7 mouse cellular contexts compared by ENCODE assay signal in the genomic region with DNA sequence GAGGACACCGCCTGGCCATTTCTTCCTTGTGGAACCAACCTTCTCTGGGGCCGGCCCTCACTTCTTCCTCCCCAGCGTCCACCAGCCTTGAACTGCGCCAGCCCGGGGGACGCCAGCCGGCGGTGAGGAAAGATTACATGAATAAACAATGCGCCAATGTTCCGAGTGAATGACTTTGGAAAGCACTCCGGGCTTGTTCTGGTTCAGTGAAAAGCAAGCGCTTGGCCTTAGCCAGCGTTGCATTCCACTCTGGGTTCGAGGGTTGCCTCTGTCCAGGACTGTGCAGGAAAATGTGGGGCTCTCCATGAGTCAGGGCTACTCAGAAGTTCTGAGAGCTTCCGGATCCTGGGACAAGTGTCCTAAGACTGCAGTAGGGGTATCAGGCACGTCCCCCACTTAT. TPM values are rescaled to one million over a fixed set of nuclear protein-coding genes. Genes with fewer than 3 reads are reported as not detected.
DNase-seq lines count a peak whose midpoint lies in the region; ATAC-seq and TF ChIP-seq lines count a peak whose summit lies in the region.

No protein-coding gene starts in this region.

- H3K4me2 ChIP-seq in midbrain, embryonic 15.5 days, result no peak overlapping the region

- TF ChIP-seq CTCF in layer of hippocampus, adult 2 months (conservative IDR thresholded peaks at IDR 0.05), result no peak

- H3K4me3 ChIP-seq in hindbrain, embryonic 10.5 days, result no peak overlapping the region
- H3K4me3 ChIP-seq in layer of hippocampus, adult 2 months, result no peak overlapping the region
- no peak overlapping the region for H3K4me3 ChIP-seq in midbrain, embryonic 15.5 days

- H3K9me3 ChIP-seq in hindbrain, embryonic 10.5 days, result peaks cover 6% of the 10 kb centered on the region; the same call in 1 of the 2 replicates
- H3K9me3 ChIP-seq in midbrain, embryonic 15.5 days, result no peaks in the 10 kb centered on the region

- H3K27me3 ChIP-seq in hindbrain, embryonic 10.5 days (ENCODE audit: insufficient read depth, poor library complexity, severe bottlenecking), result no peaks in the 10 kb centered on the region
- no peaks in the 10 kb centered on the region for H3K27me3 ChIP-seq in midbrain, embryonic 15.5 days (replicated peaks)

- 0 out of 2 replicates have a peak, but pooled peaks have one; percentile 44 for ATAC-seq in midbrain, embryonic 15.5 days (replicated peaks)

- H3K4me1 ChIP-seq in hindbrain, embryonic 10.5 days (replicated peaks), result peaks cover 46% of the 10 kb centered on the region
- peaks cover 13% of the 10 kb centered on the region; the same call in 1 of the 2 replicates for H3K4me1 ChIP-seq in midbrain, embryonic 15.5 days

- no peaks in the 10 kb centered on the region for H3K36me3 ChIP-seq in hindbrain, embryonic 10.5 days
- H3K36me3 ChIP-seq in midbrain, embryonic 15.5 days (replicated peaks), result no peaks in the 10 kb centered on the region

- H3K27ac ChIP-seq in hindbrain, embryonic 10.5 days, result peak overlapping the region; percentile 83
- H3K27ac ChIP-seq in layer of hippocampus, adult 2 months, result peak overlapping the region; percentile 85
- H3K27ac ChIP-seq in midbrain, embryonic 15.5 days, result no peak overlapping the region

- no peak overlapping the region for H3K9ac ChIP-seq in midbrain, embryonic 15.5 days

- WGBS in hindbrain, embryonic 10.5 days, result 49% methylated on average over 16 of the region's 16 CpGs
- WGBS in midbrain, embryonic 15.5 days, result 24% methylated on average over 16 of the region's 16 CpGs

- peak; percentile 44 to 48 for DNase-seq in right cerebral cortex, postnatal 10 days (ENCODE audit: low spot score in 2 of 2)
- DNase-seq in right cerebral cortex, postnatal 4 days, result no peak
- peak; percentile 41 for DNase-seq in hindbrain, embryonic 10.5 days (ENCODE audit: low spot score)
- peak; percentile 34 to 57 for DNase-seq in layer of hippocampus, adult 2 months (ENCODE audit: low spot score in 2 of 2)
- no peak for DNase-seq in thymus, postnatal 10 days (ENCODE audit: low spot score in 2 of 2)
- no peak for DNase-seq in thymus, postnatal 25 days

RNA-seq across cellular contexts. Expression of a gene that starts 31.8 kb away (rescaled TPM):
- polyA plus RNA-seq in hindbrain, embryonic 10.5 days (2016; fragmentation: Nextera tagmentation; extraction: Ambion mirVana), result 2.4 and 2.7 TPM in 2 replicates
- 100 to 1,000 TPM; 103 to 108 TPM for total RNA-seq in layer of hippocampus, adult 2 months (2021)
- polyA plus RNA-seq in midbrain, embryonic 15.5 days (2015; fragmentation: Nextera tagmentation; extraction: Ambion mirVana), result 1.4 and 1.7 TPM in 2 replicates

Comparison
In these comparisons a context has a peak if more than half of its experiments do, and no peak if none do; other contexts are left out.
1. DNase-seq: peak in right cerebral cortex, postnatal 10 days (2 of 2), hindbrain, embryonic 10.5 days (single experiment) and layer of hippocampus, adult 2 months (2 of 2); none in right cerebral cortex, postnatal 4 days (single experiment), thymus, postnatal 10 days (0 of 2) and thymus, postnatal 25 days (single experiment).